Mouse (Mus musculus): ENCODE measurements around the gene Itpr2.

DNA sequence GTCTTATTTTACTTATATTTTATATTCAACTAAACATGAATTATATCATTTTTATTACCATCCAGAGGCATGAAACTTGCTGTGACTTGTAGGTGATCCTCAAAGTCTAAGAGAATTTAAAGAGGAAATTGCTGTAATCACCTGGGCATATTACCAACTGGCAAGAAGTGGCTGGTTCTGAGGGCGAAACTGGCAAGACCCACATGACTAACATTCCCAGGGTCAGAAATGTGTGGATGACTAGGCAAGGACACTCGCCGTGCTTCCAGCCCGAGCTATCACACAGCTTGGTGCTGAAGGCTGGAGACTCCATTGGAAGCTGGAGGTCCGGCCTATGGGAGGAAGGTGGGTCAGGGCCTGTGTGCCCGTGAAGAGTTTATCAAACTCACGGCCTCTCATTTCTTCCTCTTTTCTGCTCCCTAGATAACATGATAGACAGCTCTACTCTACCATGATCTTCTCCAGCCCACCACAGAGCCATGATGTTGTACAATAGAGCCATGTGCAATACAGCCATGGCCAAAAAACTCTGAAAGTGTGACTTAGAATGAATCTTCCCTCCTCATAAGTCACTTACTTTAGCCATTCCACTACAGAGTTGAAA, 306.1 kb downstream of the Itpr2 start:
- TF ChIP-seq CTCF (IDR thresholded peaks at IDR 0.05; ENCODE audit: insufficient read depth, low read length) (no peak), POLR2A (IDR thresholded peaks at IDR 0.05; ENCODE audit: borderline replicate concordance, extremely low read depth, low read depth, low read length) (no peak)
